Mouse (Mus musculus): ENCODE results near the gene Mpeg1.

Mpeg1 gene

DNA sequence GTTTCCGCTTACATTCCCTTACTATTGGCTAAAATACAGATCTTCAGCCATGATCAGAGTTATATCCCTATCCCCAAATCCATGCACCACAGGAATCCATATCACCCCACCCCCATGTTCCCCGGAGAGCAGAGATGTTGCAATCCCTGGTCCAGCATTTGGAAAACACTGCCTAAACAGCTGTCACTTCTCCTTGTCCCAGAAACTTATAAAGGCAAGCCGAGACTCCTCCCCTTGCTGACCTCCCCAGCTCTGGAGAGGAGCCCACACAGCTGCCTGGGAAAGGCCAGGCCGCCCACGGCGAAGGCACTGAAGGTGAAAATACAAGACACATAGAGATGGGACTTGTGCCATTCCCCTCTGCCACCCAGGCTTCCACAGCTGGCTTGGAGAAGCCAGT lies 26.3 kb downstream of the Mpeg1 start:
- in situ Hi-C loops (cut with MboI; ENCODE audit: low pct_unique_long_range_greater_than_20kb in 1 of 2, low sequenced_read_pairs in 2 of 2, unreplicated experiment in 1 of 2): no loop called here

- in situ Hi-C loops (cut with MboI; ENCODE audit: low pct_unique_long_range_greater_than_20kb in 1 of 2, low sequenced_read_pairs in 2 of 2, unreplicated experiment in 1 of 2): no loop called here
Observed at GRCm38 (mm10) chr19:12487511-12488204, 27.1 kb downstream of the Mpeg1 start.

- in situ Hi-C loops (cut with MboI; ENCODE audit: low pct_unique_long_range_greater_than_20kb in 1 of 2, low sequenced_read_pairs in 2 of 2, unreplicated experiment in 1 of 2): no loop called here
Observed at GRCm38 (mm10) chr19:12488205-12488966, 27.8 kb downstream of the Mpeg1 start.

DNA sequence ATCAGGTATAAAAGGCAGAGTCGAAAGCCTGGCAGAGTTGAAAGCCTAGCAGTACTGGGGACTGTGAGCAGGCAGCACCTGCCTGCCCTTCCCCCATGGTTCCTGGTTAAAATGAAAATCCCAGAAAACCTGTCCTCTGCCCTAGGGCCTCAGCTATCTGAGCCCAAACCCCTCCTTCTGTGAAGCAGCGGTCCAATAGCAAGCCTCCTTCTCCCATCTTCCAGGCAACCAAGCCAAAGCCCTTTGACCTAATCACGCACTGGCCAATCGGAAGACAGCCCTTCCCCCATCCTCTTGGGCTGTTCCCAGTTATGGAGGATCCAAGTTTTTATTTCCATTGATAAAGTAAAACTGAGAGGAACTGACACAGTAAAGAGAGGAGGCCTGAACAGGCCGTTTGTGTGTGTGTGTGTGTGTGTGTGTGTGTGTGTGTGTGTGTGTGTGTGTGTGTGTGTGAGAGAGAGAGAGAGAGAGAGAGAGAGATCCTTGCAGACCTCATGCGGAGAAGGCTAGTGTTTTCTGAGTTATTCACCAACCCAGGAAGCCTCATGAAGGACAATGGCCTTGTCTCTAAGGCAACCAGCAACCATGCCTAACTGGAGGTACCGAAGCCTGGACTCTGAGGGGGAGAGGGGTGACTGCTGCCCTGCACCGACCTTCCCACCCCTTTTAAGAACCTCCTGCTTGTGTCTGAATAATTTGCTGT lies 28.5 kb downstream of the Mpeg1 start:
- in situ Hi-C loops (cut with MboI; ENCODE audit: low pct_unique_long_range_greater_than_20kb in 1 of 2, low sequenced_read_pairs in 2 of 2, unreplicated experiment in 1 of 2): no loop called here

DNA sequence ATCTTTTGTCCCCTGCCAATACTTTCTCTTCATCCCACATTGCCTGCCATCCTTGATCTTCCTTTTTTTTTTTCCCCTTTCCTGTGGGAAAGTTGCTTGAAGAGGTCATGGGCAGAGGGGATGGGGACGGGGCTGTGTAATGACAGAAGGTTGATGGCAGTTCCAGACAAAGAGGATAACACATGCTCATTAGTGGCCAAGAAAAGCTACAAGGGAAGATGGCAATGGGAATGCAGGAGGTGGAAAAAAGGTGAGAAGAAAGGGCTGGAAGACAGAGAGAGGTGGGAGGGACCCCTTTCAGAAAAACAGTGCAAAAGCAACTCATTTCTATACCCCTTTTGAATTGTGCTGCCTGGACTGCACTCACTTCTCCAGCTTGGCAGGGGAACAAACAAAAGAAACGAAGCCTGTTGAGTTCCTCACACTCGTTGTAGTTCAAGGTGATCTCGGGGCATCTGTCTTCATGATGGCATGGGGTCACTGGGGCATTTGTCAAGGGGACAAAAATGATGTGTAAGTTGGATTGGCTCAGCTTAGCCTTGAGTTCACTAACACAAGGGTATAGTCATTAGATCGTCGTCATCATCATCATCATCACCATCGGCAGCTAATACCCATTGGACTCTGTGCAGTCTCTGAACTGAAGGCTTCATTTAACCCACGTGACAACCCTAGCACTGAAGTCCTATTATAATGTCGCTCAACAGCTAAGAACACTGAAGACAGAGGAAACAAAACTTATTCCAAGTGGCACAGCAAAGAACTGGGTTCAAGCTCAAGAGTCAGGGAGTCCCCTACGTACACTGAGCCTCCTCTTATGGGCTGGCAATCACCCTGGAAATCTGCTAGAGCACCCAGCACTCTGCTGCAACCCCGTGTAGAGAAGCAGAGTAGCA lies 29.3 kb downstream of the Mpeg1 start:
- in situ Hi-C loops (cut with MboI; ENCODE audit: low pct_unique_long_range_greater_than_20kb in 1 of 2, low sequenced_read_pairs in 2 of 2, unreplicated experiment in 1 of 2): no loop called here

DNA sequence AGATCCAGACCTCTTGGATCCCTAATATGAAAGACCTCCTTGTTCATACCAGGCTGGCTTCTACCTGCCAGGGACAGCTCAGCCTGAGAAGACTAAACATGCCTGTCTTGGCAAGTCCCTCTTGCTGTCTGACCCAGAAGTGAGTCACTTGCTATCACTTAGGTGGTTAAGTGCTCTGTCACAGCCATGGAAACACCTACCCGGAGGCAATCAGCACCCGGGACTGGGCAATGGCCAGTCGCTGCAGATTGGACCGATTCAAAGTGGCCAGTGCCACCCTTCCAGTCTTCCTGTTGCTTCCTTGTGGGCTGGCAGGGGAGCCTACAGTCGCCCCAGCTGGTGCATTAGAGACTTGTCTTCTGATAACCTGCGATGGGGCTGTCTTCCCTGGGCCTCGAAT lies 31.1 kb downstream of the Mpeg1 start:
- in situ Hi-C loops (cut with MboI; ENCODE audit: low pct_unique_long_range_greater_than_20kb in 1 of 2, low sequenced_read_pairs in 2 of 2, unreplicated experiment in 1 of 2): no loop called here

GRCm38 (mm10) chr19:12493453-12494186 lies 33.0 kb downstream of the Mpeg1 start:
- in situ Hi-C loops (cut with MboI; ENCODE audit: low pct_unique_long_range_greater_than_20kb in 1 of 2, low sequenced_read_pairs in 2 of 2, unreplicated experiment in 1 of 2): no loop called here

DNA sequence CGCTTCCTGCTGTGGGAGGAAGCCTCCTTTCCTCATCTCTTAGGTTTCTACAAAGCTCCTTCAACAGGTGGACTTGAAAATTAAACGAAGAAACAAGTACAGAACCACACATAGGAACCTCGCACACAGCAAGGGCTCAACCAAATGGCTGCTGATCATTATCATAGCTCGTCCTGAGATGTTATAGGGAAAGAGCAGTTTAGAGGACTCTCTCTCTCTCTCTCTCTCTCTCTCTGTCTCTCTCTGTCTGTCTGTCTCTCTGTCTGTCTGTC lies 33.5 kb downstream of the Mpeg1 start:
- in situ Hi-C loops (cut with MboI; ENCODE audit: low pct_unique_long_range_greater_than_20kb in 1 of 2, low sequenced_read_pairs in 2 of 2, unreplicated experiment in 1 of 2): no loop called here

GRCm38 (mm10) chr19:12494972-12495535 lies 34.5 kb downstream of the Mpeg1 start:
- in situ Hi-C loops (cut with MboI; ENCODE audit: low pct_unique_long_range_greater_than_20kb in 1 of 2, low sequenced_read_pairs in 2 of 2, unreplicated experiment in 1 of 2): no loop called here

- in situ Hi-C loops (cut with MboI; ENCODE audit: low pct_unique_long_range_greater_than_20kb in 1 of 2, low sequenced_read_pairs in 2 of 2, unreplicated experiment in 1 of 2): no loop called here
Observed at GRCm38 (mm10) chr19:12496241-12496640, 35.7 kb downstream of the Mpeg1 start.

- in situ Hi-C loops (cut with MboI; ENCODE audit: low pct_unique_long_range_greater_than_20kb in 1 of 2, low sequenced_read_pairs in 2 of 2, unreplicated experiment in 1 of 2): no loop called here
Observed at GRCm38 (mm10) chr19:12497909-12498308, 37.3 kb downstream of the Mpeg1 start.

DNA sequence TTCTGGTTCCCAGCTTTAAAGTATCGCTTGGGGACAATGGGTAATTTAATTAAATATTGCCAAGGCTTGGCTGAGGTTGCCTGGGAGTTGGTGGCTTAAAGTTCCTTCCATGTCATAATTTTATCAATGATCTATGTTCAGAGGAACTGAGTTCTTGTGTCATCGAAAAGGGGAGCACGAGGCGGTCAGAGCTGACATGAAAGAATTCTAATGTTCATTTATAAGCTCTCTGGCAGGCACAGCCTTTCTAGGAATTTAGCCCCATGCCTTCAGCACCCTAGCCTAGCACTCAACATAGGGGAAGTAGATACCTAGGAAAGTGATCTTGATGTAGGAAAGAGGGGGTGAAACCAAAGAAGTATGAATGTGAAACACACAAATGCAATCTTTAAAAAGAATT lies 37.7 kb downstream of the Mpeg1 start:
- in situ Hi-C loops (cut with MboI; ENCODE audit: low pct_unique_long_range_greater_than_20kb in 1 of 2, low sequenced_read_pairs in 2 of 2, unreplicated experiment in 1 of 2): no loop called here

- in situ Hi-C loops (cut with MboI; ENCODE audit: low pct_unique_long_range_greater_than_20kb in 1 of 2, low sequenced_read_pairs in 2 of 2, unreplicated experiment in 1 of 2): no loop called here
Observed at GRCm38 (mm10) chr19:12498941-12499340, 38.4 kb downstream of the Mpeg1 start.

GRCm38 (mm10) chr19:12499485-12499884 lies 38.9 kb downstream of the Mpeg1 start:
- in situ Hi-C loops (cut with MboI; ENCODE audit: low pct_unique_long_range_greater_than_20kb in 1 of 2, low sequenced_read_pairs in 2 of 2, unreplicated experiment in 1 of 2): no loop called here

DNA sequence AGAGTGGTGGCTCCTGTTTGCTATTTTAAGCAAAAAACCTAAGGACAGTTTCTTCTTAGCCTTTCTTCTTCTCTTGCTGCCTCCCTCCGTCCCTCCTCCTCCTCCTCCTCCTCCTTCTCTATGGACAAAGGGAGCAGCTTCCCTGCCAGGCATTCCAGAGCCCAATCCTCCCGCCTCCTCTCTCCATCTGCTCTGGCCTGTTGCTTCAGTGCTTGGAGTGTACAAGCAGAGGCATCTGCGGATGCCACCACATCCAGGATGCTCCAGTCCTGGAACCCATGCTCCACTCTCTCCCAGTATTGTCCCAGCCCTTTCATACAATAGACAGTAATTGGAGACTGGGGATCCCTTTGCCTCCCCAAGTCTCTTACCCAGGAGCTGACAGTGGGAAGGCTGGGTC lies 39.5 kb downstream of the Mpeg1 start:
- in situ Hi-C loops (cut with MboI; ENCODE audit: low pct_unique_long_range_greater_than_20kb in 1 of 2, low sequenced_read_pairs in 2 of 2, unreplicated experiment in 1 of 2): loop anchor here in 1 of 2 experiments (25.0 kb wide), 1 partner anchor 312 kb away; no protein-coding TSS in a partner anchor

- in situ Hi-C loops (cut with MboI; ENCODE audit: low pct_unique_long_range_greater_than_20kb in 1 of 2, low sequenced_read_pairs in 2 of 2, unreplicated experiment in 1 of 2): loop anchor here in 1 of 2 experiments (25.0 kb wide), 1 partner anchor 311 kb away; no protein-coding TSS in a partner anchor
Observed at GRCm38 (mm10) chr19:12500881-12501311, 40.3 kb downstream of the Mpeg1 start.

Data from mouse embryonic stem cell (cell line).